Mouse (Mus musculus): ENCODE results near the gene Olfr194. TPM values are rescaled to one million over a fixed set of nuclear protein-coding genes. Genes with fewer than 3 reads are reported as not detected.
"Not testable (repeated sequence)": the region's sequence is repeated elsewhere in the genome, so short reads cannot be mapped to it uniquely, and the experiment has no call there.

Olfr194 gene
- polyA plus RNA-seq, 1 experiment from 2014 or later = not detected

DNA sequence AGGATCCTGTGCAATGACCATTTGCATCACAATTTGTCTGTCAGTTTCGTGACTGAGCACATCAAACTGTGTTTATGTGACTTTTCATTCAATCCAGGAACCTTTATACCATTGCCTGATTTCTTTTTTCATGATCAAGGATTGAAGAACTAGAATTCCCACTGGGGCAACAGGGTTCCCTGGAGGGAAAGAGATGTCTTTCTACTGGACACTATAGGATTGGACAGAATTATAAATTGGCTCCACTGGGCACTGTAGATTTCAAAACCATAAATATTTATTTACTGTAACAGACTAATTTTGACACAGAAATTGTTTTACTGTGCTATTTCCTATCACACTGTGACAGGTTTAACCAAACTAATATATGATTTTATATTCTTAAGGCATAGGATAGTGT lies 31.1 kb downstream of the Olfr194 start, which contains the start of gene Olfr191:
Olfr191 (minus strand) TSS at position 101 of the 400 bp plus-strand sequence.
- H3K4me3 ChIP-seq (ENCODE audit: low read depth, low read length) = not testable (repeated sequence)
- WGBS = 60% methylated on average over 1 of the region's 1 CpGs

GRCm38 (mm10) chr16:59081113-59081512 lies 39.8 kb downstream of the Olfr194 start:
- H3K36me3 ChIP-seq (ENCODE audit: control insufficient read depth, insufficient read depth, low read length); H3K27ac ChIP-seq (replicated peaks; ENCODE audit: low read depth, low read length); H3K9ac ChIP-seq (ENCODE audit: low read depth, low read length); H3K4me3 ChIP-seq (ENCODE audit: low read depth, low read length); ATAC-seq (ENCODE audit: low read depth); H3K27me3 ChIP-seq (replicated peaks; ENCODE audit: control insufficient read depth, insufficient read depth, low read length); DNase-seq (ENCODE audit: low spot score); H3K9me3 ChIP-seq (ENCODE audit: control insufficient read depth, low read length); H3K4me2 ChIP-seq (ENCODE audit: low read depth, low read length); H3K4me1 ChIP-seq (ENCODE audit: control insufficient read depth, insufficient read depth, low read length): not testable (repeated sequence)
- WGBS = 78% methylated on average over 2 of the region's 2 CpGs

More for the DNA sequence above, 31.1 kb downstream of the Olfr194 start, which contains the start of gene Olfr191:
- not testable (repeated sequence) for ATAC-seq (ENCODE audit: low read depth); H3K4me1 ChIP-seq (ENCODE audit: control insufficient read depth, insufficient read depth, low read length); DNase-seq (ENCODE audit: low spot score); H3K27me3 ChIP-seq (replicated peaks; ENCODE audit: control insufficient read depth, insufficient read depth, low read length); H3K36me3 ChIP-seq (ENCODE audit: control insufficient read depth, insufficient read depth, low read length); H3K27ac ChIP-seq (replicated peaks; ENCODE audit: low read depth, low read length); H3K9me3 ChIP-seq (ENCODE audit: control insufficient read depth, low read length); H3K4me2 ChIP-seq (ENCODE audit: low read depth, low read length); H3K9ac ChIP-seq (ENCODE audit: low read depth, low read length)

GRCm38 (mm10) chr16:59077905-59078304 lies 43.0 kb downstream of the Olfr194 start, which contains the start of gene Olfr190:
TSS of gene Olfr190 (minus strand) at chr16:59078005.
- WGBS = 88% methylated on average over 5 of the region's 5 CpGs

GRCm38 (mm10) chr16:59073520-59073919 lies 47.3 kb downstream of the Olfr194 start:
- no peak overlapping the region for H3K9ac ChIP-seq (ENCODE audit: low read depth, low read length)
- H3K27me3 ChIP-seq (replicated peaks; ENCODE audit: control insufficient read depth, insufficient read depth, low read length) = no peaks in the 10 kb centered on the region
- H3K4me3 ChIP-seq (ENCODE audit: low read depth, low read length) = no peak overlapping the region
- H3K36me3 ChIP-seq (ENCODE audit: control insufficient read depth, insufficient read depth, low read length) = no peaks in the 10 kb centered on the region
- ATAC-seq (ENCODE audit: low read depth) = no peak
- no peak overlapping the region for H3K27ac ChIP-seq (replicated peaks; ENCODE audit: low read depth, low read length)
- H3K4me2 ChIP-seq (ENCODE audit: low read depth, low read length) = no peak overlapping the region
- DNase-seq (ENCODE audit: low spot score) = no peak
- H3K4me1 ChIP-seq (ENCODE audit: control insufficient read depth, insufficient read depth, low read length) = no peaks in the 10 kb centered on the region
- 75% methylated on average over 1 of the region's 1 CpGs for WGBS
- no peaks in the 10 kb centered on the region for H3K9me3 ChIP-seq (ENCODE audit: control insufficient read depth, low read length)

More at GRCm38 (mm10) chr16:59077905-59078304, 43.0 kb downstream of the Olfr194 start, which contains the start of gene Olfr190:
- ATAC-seq (ENCODE audit: low read depth) = no peak
- H3K36me3 ChIP-seq (ENCODE audit: control insufficient read depth, insufficient read depth, low read length) = no peaks in the 10 kb centered on the region
- H3K9ac ChIP-seq (ENCODE audit: low read depth, low read length) = no peak within 1 kb of the TSS
- H3K27me3 ChIP-seq (replicated peaks; ENCODE audit: control insufficient read depth, insufficient read depth, low read length) = no peaks in the 10 kb centered on the region
- H3K27ac ChIP-seq (replicated peaks; ENCODE audit: low read depth, low read length) = no peak within 1 kb of the TSS
- no peak within 1 kb of the TSS for H3K4me2 ChIP-seq (ENCODE audit: low read depth, low read length)
- H3K4me1 ChIP-seq (ENCODE audit: control insufficient read depth, insufficient read depth, low read length) = no peaks in the 10 kb centered on the region
- DNase-seq (ENCODE audit: low spot score) = no peak
- no peak within 1 kb of the TSS for H3K4me3 ChIP-seq (ENCODE audit: low read depth, low read length)
- H3K9me3 ChIP-seq (ENCODE audit: control insufficient read depth, low read length) = no peaks in the 10 kb centered on the region

DNA sequence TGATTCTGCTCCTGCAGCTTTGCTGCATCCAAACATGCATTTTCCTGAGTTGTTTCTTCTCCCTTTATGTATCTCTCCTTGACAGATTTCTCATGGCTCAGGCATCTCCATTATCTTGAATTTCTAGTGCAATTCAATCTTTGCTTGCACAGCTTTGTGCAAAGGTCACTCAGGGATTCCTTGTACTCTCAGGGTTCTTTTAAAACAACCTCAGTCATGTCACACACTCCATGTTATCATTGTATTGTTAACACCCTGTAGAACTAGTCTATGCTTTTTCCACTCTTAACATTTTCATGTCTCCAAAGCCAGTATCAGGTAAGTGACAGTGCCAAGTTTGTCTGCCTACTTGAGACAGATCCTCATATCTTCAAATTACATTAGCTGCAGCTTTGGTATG lies 49.1 kb downstream of the Olfr194 start:
- ATAC-seq (ENCODE audit: low read depth) = no peak
- H3K4me2 ChIP-seq (ENCODE audit: low read depth, low read length) = no peak overlapping the region
- no peak overlapping the region for H3K4me3 ChIP-seq (ENCODE audit: low read depth, low read length)
- DNase-seq (ENCODE audit: low spot score) = no peak
- no peak overlapping the region for H3K9ac ChIP-seq (ENCODE audit: low read depth, low read length)
- H3K4me1 ChIP-seq (ENCODE audit: control insufficient read depth, insufficient read depth, low read length) = no peaks in the 10 kb centered on the region
- H3K27me3 ChIP-seq (replicated peaks; ENCODE audit: control insufficient read depth, insufficient read depth, low read length) = no peaks in the 10 kb centered on the region
- H3K9me3 ChIP-seq (ENCODE audit: control insufficient read depth, low read length) = no peaks in the 10 kb centered on the region
- no peak overlapping the region for H3K27ac ChIP-seq (replicated peaks; ENCODE audit: low read depth, low read length)
- H3K36me3 ChIP-seq (ENCODE audit: control insufficient read depth, insufficient read depth, low read length) = no peaks in the 10 kb centered on the region

Other genes starting within 250 kb of the Olfr194 start
- not detected in 2 replicates for gene Olfr177, start 246.3 kb downstream of the Olfr194 start, polyA plus RNA-seq (2014; fragmentation: Nextera tagmentation; extraction: Ambion mirVana)
- gene Olfr178, start 229.0 kb downstream of the Olfr194 start, polyA plus RNA-seq (2014; fragmentation: Nextera tagmentation; extraction: Ambion mirVana) = not detected in 2 replicates
- not detected in 2 replicates for gene Olfr181, start 192.3 kb downstream of the Olfr194 start, polyA plus RNA-seq (2014; fragmentation: Nextera tagmentation; extraction: Ambion mirVana)
- not detected in 2 replicates for gene Olfr180, start 191.7 kb downstream of the Olfr194 start, polyA plus RNA-seq (2014; fragmentation: Nextera tagmentation; extraction: Ambion mirVana)
- gene Olfr183, start 125.7 kb downstream of the Olfr194 start, polyA plus RNA-seq (2014; fragmentation: Nextera tagmentation; extraction: Ambion mirVana) = not detected in 2 replicates
- not detected in 2 replicates for gene Olfr186, start 90.8 kb downstream of the Olfr194 start, polyA plus RNA-seq (2014; fragmentation: Nextera tagmentation; extraction: Ambion mirVana)
- gene Olfr187, start 81.3 kb downstream of the Olfr194 start, polyA plus RNA-seq (2014; fragmentation: Nextera tagmentation; extraction: Ambion mirVana) = not detected in 2 replicates
- gene Olfr190, start 43.1 kb downstream of the Olfr194 start, polyA plus RNA-seq (2014; fragmentation: Nextera tagmentation; extraction: Ambion mirVana) = not detected in 2 replicates
- gene Olfr191, start 31.2 kb downstream of the Olfr194 start, polyA plus RNA-seq (2014; fragmentation: Nextera tagmentation; extraction: Ambion mirVana) = not detected in 2 replicates
- gene Olfr193, start 9.2 kb downstream of the Olfr194 start, polyA plus RNA-seq (2014; fragmentation: Nextera tagmentation; extraction: Ambion mirVana) = not detected in 2 replicates
- not detected in 2 replicates for gene Olfr195, start 26.0 kb upstream of the Olfr194 start, polyA plus RNA-seq (2014; fragmentation: Nextera tagmentation; extraction: Ambion mirVana)
- gene Olfr196, start 49.4 kb upstream of the Olfr194 start, polyA plus RNA-seq (2014; fragmentation: Nextera tagmentation; extraction: Ambion mirVana) = not detected in 2 replicates
- gene Olfr198, start 82.5 kb upstream of the Olfr194 start, polyA plus RNA-seq (2014; fragmentation: Nextera tagmentation; extraction: Ambion mirVana) = not detected in 2 replicates
- gene Olfr199, start 98.7 kb upstream of the Olfr194 start, polyA plus RNA-seq (2014; fragmentation: Nextera tagmentation; extraction: Ambion mirVana) = not detected in 2 replicates
- gene Olfr201, start 151.6 kb upstream of the Olfr194 start, polyA plus RNA-seq (2014; fragmentation: Nextera tagmentation; extraction: Ambion mirVana) = 0.04 TPM in 1 of 2 replicates, not detected in the other
- gene Olfr202, start 165.7 kb upstream of the Olfr194 start, polyA plus RNA-seq (2014; fragmentation: Nextera tagmentation; extraction: Ambion mirVana) = not detected in 2 replicates
- gene Olfr203, start 177.8 kb upstream of the Olfr194 start, polyA plus RNA-seq (2014; fragmentation: Nextera tagmentation; extraction: Ambion mirVana) = not detected in 2 replicates
- not detected in 2 replicates for gene Olfr204, start 197.2 kb upstream of the Olfr194 start, polyA plus RNA-seq (2014; fragmentation: Nextera tagmentation; extraction: Ambion mirVana)
- not detected in 2 replicates for gene Olfr205, start 210.1 kb upstream of the Olfr194 start, polyA plus RNA-seq (2014; fragmentation: Nextera tagmentation; extraction: Ambion mirVana)
- not detected in 2 replicates for gene Olfr206, start 228.2 kb upstream of the Olfr194 start, polyA plus RNA-seq (2014; fragmentation: Nextera tagmentation; extraction: Ambion mirVana)
- not detected in 2 replicates for gene Olfr209, start 242.9 kb upstream of the Olfr194 start, polyA plus RNA-seq (2014; fragmentation: Nextera tagmentation; extraction: Ambion mirVana)

Measured in embryonic facial prominence, embryonic 14.5 days (tissue).